Mouse (Mus musculus): ENCODE results near the gene Tmem248. TPM values are rescaled to one million over a fixed set of nuclear protein-coding genes. Genes with fewer than 3 reads are reported as not detected.

Gene Tmem248
- polyA plus RNA-seq (2016; fragmentation: Nextera tagmentation; extraction: Ambion mirVana) = 33.6 and 38.0 TPM in 2 replicates

GRCm38 (mm10) chr5:130216781-130217180, at the start of gene Tmem248:
Gene Tmem248, plus strand, starts transcription at chr5:130217081.
- WGBS = 86% methylated on average over 7 of the region's 7 CpGs
- Histone ChIP-seq H3K4me3 (no peak within 1 kb of the TSS), H3K36me3 (peaks cover 33% of the 10 kb centered on the region), H3K27ac (no peak within 1 kb of the TSS), H3K4me1 (replicated peaks) (peaks cover 10% of the 10 kb centered on the region), H3K9me3 (0 out of 2 replicates have a peak, but pooled peaks cover 7% of the 10 kb centered on the region), H3K27me3 (ENCODE audit: insufficient read depth, poor library complexity, severe bottlenecking) (no peaks in the 10 kb centered on the region)
- no peak for DNase-seq (ENCODE audit: low spot score)

GRCm38 (mm10) chr5:130169109-130169508, 47.8 kb upstream of the Tmem248 start:
- no peak overlapping the region for H3K27ac ChIP-seq
- 75% methylated on average over 6 of the region's 6 CpGs for WGBS
- no peak for DNase-seq (ENCODE audit: low spot score)
- H3K36me3 ChIP-seq = no peaks in the 10 kb centered on the region
- H3K4me1 ChIP-seq (replicated peaks) = peaks cover 25% of the 10 kb centered on the region
- H3K4me3 ChIP-seq = no peak overlapping the region
- H3K27me3 ChIP-seq (ENCODE audit: insufficient read depth, poor library complexity, severe bottlenecking) = no peaks in the 10 kb centered on the region
- no peaks in the 10 kb centered on the region for H3K9me3 ChIP-seq

- Histone ChIP-seq H3K27me3 (ENCODE audit: insufficient read depth, poor library complexity, severe bottlenecking) (no peaks in the 10 kb centered on the region), H3K27ac (peak overlapping the region; percentile 91), H3K4me1 (replicated peaks) (peaks cover 25% of the 10 kb centered on the region), H3K9me3 (no peaks in the 10 kb centered on the region), H3K4me3 (peak overlapping the region; percentile 95), H3K36me3 (no peaks in the 10 kb centered on the region)
- WGBS = 15% methylated on average over 6 of the region's 6 CpGs
- no peak for DNase-seq (ENCODE audit: low spot score)
Observed at GRCm38 (mm10) chr5:130170666-130171422, 46.0 kb upstream of the Tmem248 start.

GRCm38 (mm10) chr5:130171423-130171954, 45.4 kb upstream of the Tmem248 start, which contains the start of gene Rabgef1:
Gene Rabgef1, plus strand, starts transcription at chr5:130171798.
- peak within 1 kb of the TSS; percentile 95 for H3K4me3 ChIP-seq
- peak; percentile 94 for DNase-seq (ENCODE audit: low spot score)
- H3K27me3 ChIP-seq (ENCODE audit: insufficient read depth, poor library complexity, severe bottlenecking) = no peaks in the 10 kb centered on the region
- no peaks in the 10 kb centered on the region for H3K9me3 ChIP-seq
- peak within 1 kb of the TSS; percentile 91 for H3K27ac ChIP-seq
- H3K4me1 ChIP-seq (replicated peaks) = peaks cover 25% of the 10 kb centered on the region
- H3K36me3 ChIP-seq = no peaks in the 10 kb centered on the region
- under 1% methylated on average over 58 of the region's 62 CpGs for WGBS

- WGBS = 2% methylated on average over 46 of the region's 46 CpGs
- H3K9me3 ChIP-seq = no peaks in the 10 kb centered on the region
- no peaks in the 10 kb centered on the region for H3K36me3 ChIP-seq
Observed at GRCm38 (mm10) chr5:130171956-130172601, 44.8 kb upstream of the Tmem248 start.

GRCm38 (mm10) chr5:130173012-130173411, 43.9 kb upstream of the Tmem248 start:
- no peaks in the 10 kb centered on the region for H3K9me3 ChIP-seq
- DNase-seq (ENCODE audit: low spot score) = no peak
- H3K27ac ChIP-seq = no peak overlapping the region
- H3K27me3 ChIP-seq (ENCODE audit: insufficient read depth, poor library complexity, severe bottlenecking) = no peaks in the 10 kb centered on the region
- peak overlapping the region; percentile 95 for H3K4me3 ChIP-seq
- peaks cover 25% of the 10 kb centered on the region for H3K4me1 ChIP-seq (replicated peaks)
- WGBS = 94% methylated on average over 4 of the region's 4 CpGs
- H3K36me3 ChIP-seq = no peaks in the 10 kb centered on the region

More at GRCm38 (mm10) chr5:130171956-130172601, 44.8 kb upstream of the Tmem248 start:
- H3K4me3 ChIP-seq = peak overlapping the region; percentile 95
- H3K4me1 ChIP-seq (replicated peaks) = peaks cover 25% of the 10 kb centered on the region
- DNase-seq (ENCODE audit: low spot score) = no peak
- H3K27me3 ChIP-seq (ENCODE audit: insufficient read depth, poor library complexity, severe bottlenecking) = no peaks in the 10 kb centered on the region
- peak overlapping the region; percentile 91 for H3K27ac ChIP-seq

- peaks cover 10% of the 10 kb centered on the region for H3K4me1 ChIP-seq (replicated peaks)
- no peak overlapping the region for H3K4me3 ChIP-seq
- DNase-seq (ENCODE audit: low spot score) = no peak
- H3K27me3 ChIP-seq (ENCODE audit: insufficient read depth, poor library complexity, severe bottlenecking) = no peaks in the 10 kb centered on the region
- no peak overlapping the region for H3K27ac ChIP-seq
- H3K9me3 ChIP-seq = no peaks in the 10 kb centered on the region
- 74% methylated on average over 4 of the region's 4 CpGs for WGBS
- no peaks in the 10 kb centered on the region for H3K36me3 ChIP-seq
Observed at GRCm38 (mm10) chr5:130177871-130178270, 39.0 kb upstream of the Tmem248 start.

- Histone ChIP-seq H3K9me3 (no peaks in the 10 kb centered on the region), H3K27ac (no peak overlapping the region), H3K36me3 (no peaks in the 10 kb centered on the region), H3K27me3 (ENCODE audit: insufficient read depth, poor library complexity, severe bottlenecking) (no peaks in the 10 kb centered on the region), H3K4me1 (replicated peaks) (no peaks in the 10 kb centered on the region), H3K4me3 (no peak overlapping the region)
- 71% methylated on average over 7 of the region's 7 CpGs for WGBS
- DNase-seq (ENCODE audit: low spot score) = no peak
Observed at GRCm38 (mm10) chr5:130180362-130180761, 36.5 kb upstream of the Tmem248 start.

- WGBS = 93% methylated on average over 6 of the region's 6 CpGs
- no peak for DNase-seq (ENCODE audit: low spot score)
- Histone ChIP-seq H3K27me3 (ENCODE audit: insufficient read depth, poor library complexity, severe bottlenecking) (no peaks in the 10 kb centered on the region), H3K9me3 (no peaks in the 10 kb centered on the region), H3K27ac (no peak overlapping the region), H3K4me1 (replicated peaks) (no peaks in the 10 kb centered on the region), H3K4me3 (no peak overlapping the region), H3K36me3 (no peaks in the 10 kb centered on the region)
Observed at GRCm38 (mm10) chr5:130181740-130182540, 34.9 kb upstream of the Tmem248 start.

GRCm38 (mm10) chr5:130182541-130182821, 34.4 kb upstream of the Tmem248 start:
- H3K27me3 ChIP-seq (ENCODE audit: insufficient read depth, poor library complexity, severe bottlenecking) = no peaks in the 10 kb centered on the region
- no peaks in the 10 kb centered on the region for H3K9me3 ChIP-seq
- DNase-seq (ENCODE audit: low spot score) = no peak
- WGBS = 85% methylated on average over 3 of the region's 3 CpGs
- no peak overlapping the region for H3K4me3 ChIP-seq
- H3K4me1 ChIP-seq (replicated peaks) = no peaks in the 10 kb centered on the region
- H3K36me3 ChIP-seq = 0 out of 2 replicates have a peak, but pooled peaks cover 2% of the 10 kb centered on the region
- H3K27ac ChIP-seq = no peak overlapping the region

GRCm38 (mm10) chr5:130184193-130184856, 32.6 kb upstream of the Tmem248 start:
- H3K27me3 ChIP-seq (ENCODE audit: insufficient read depth, poor library complexity, severe bottlenecking) = no peaks in the 10 kb centered on the region
- no peak for DNase-seq (ENCODE audit: low spot score)
- no peak overlapping the region for H3K4me3 ChIP-seq
- H3K4me1 ChIP-seq (replicated peaks) = no peaks in the 10 kb centered on the region
- H3K9me3 ChIP-seq = no peaks in the 10 kb centered on the region
- H3K27ac ChIP-seq = no peak overlapping the region
- H3K36me3 ChIP-seq = peaks cover 15% of the 10 kb centered on the region
- 88% methylated on average over 9 of the region's 9 CpGs for WGBS

- WGBS = 90% methylated on average over 6 of the region's 6 CpGs
- Histone ChIP-seq H3K4me3 (no peak overlapping the region), H3K36me3 (peaks cover 25% of the 10 kb centered on the region), H3K9me3 (no peaks in the 10 kb centered on the region), H3K27ac (no peak overlapping the region), H3K27me3 (ENCODE audit: insufficient read depth, poor library complexity, severe bottlenecking) (no peaks in the 10 kb centered on the region), H3K4me1 (replicated peaks) (no peaks in the 10 kb centered on the region)
- DNase-seq (ENCODE audit: low spot score) = no peak
Observed at GRCm38 (mm10) chr5:130185312-130185711, 31.6 kb upstream of the Tmem248 start.
